In the genomic region with DNA sequence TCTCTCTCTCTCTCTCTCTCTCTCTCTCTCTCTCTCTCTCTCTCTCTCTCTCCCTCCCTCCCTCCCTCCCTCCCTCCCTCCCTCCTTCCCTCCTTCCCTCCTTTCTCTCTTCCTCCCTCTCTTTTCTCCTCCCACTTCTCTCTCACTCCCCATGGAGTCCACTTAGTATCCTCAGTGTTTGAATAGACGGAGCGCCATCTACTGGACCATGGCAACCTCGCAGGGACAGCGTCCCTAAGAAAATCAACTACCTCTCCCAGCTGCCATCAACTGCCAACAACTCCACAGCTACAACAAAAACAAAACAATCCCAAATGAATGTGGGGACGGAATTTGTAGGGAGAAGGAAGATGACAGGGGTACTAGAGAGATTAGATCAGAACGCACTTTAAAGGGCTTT, we compare ENCODE assay signal across 9 mouse cellular contexts.
DNase-seq lines count a peak whose midpoint lies in the region; ATAC-seq and TF ChIP-seq lines count a peak whose summit lies in the region.
"Had no signal": no experiment of that assay in that cellular context is flagged by ENCODE, and none has a peak within 500 bp of the region (broad histone marks: within the 10 kb centered on the region; RNA-seq: fewer than 3 reads in every experiment).

No protein-coding gene starts in this region.

- no peaks in the 10 kb centered on the region for H3K36me3 ChIP-seq in G1E (replicated peaks)

- TF ChIP-seq CTCF in G1E (IDR thresholded peaks at IDR 0.05; ENCODE audit: low read depth, low read length) = peak; percentile 74
- peak; percentile 53; the same call in 1 of the 2 replicates for TF ChIP-seq CTCF in embryonic fibroblast, embryonic 13.5 days (IDR thresholded peaks at IDR 0.05; ENCODE audit: borderline replicate concordance, insufficient read depth, low read length)

- peak; percentile 64 for DNase-seq in G1E (ENCODE audit: low spot score)
- peak; percentile 66 for DNase-seq in adrenal gland, postnatal 25 days
- DNase-seq in heart, postnatal 25 days (ENCODE audit: low spot score) = peak; percentile 48
- DNase-seq in layer of hippocampus, adult 9-11 months = peak; percentile 75
- peak; percentile 76 for DNase-seq in lung, postnatal 25 days (ENCODE audit: low spot score)
- DNase-seq in right cerebral cortex, postnatal 4 days = peak; percentile 71

- no peak for TF ChIP-seq POLR2A in embryonic fibroblast, embryonic 13.5 days (IDR thresholded peaks at IDR 0.05; ENCODE audit: low read depth, low read length)

- no peak overlapping the region; the same call in 1 of the 2 replicates for H3K4me3 ChIP-seq in G1E (ENCODE audit: low read depth, low read length)
- no peak overlapping the region for H3K4me3 ChIP-seq in embryonic fibroblast, embryonic 13.5 days (ENCODE audit: insufficient read depth, low read length)

- H3K27ac ChIP-seq in embryonic fibroblast, embryonic 13.5 days (ENCODE audit: insufficient read depth, low read length) = no peak overlapping the region
- H3K27ac ChIP-seq: macrophage had no signal

- peak; percentile 69 for ATAC-seq in G1E (ENCODE audit: extremely low read depth, insufficient number of reproducible peaks, low FRiP score, poor library complexity, severe bottlenecking)
- ATAC-seq in erythroid progenitor cell, adult 5-6 weeks (replicated peaks; ENCODE audit: low FRiP score, poor library complexity, severe bottlenecking) = no peak

- intact Hi-C loops in heart, postnatal 25 days (cut with DNase I) = loop anchor here (2.0 kb wide), 2 partner anchors 156 to 328 kb away; a partner anchor contains a TSS

- H3K9me3 ChIP-seq in G1E (replicated peaks) = no peaks in the 10 kb centered on the region

- peaks cover 18% of the 10 kb centered on the region for H3K4me1 ChIP-seq in G1E (ENCODE audit: insufficient read depth, low read depth, low read length)
- 0 out of 2 replicates have a peak, but pooled peaks cover 4% of the 10 kb centered on the region for H3K4me1 ChIP-seq in embryonic fibroblast, embryonic 13.5 days (ENCODE audit: control insufficient read depth, insufficient read depth, low read length)

- peaks cover 10% of the 10 kb centered on the region for H3K27me3 ChIP-seq in G1E (ENCODE audit: insufficient read depth, low read length)
